Mouse (Mus musculus) ES-E14 (cell line): ENCODE data around the gene Rgs10.

Experiments
- MAFK ChIP-seq: IDR thresholded peaks from 2 replicates; pipeline ENCODE4 v1.6.1; 2014; ENCODE audit warnings: mild to moderate bottlenecking, low read depth, low read length, inconsistent platforms; ENCODE audit not compliant: insufficient read depth
- ZC3H11A ChIP-seq: IDR thresholded peaks from 2 replicates; pipeline ENCODE4 v1.6.1; 2012; ENCODE audit warnings: low read depth, mild to moderate bottlenecking, inconsistent platforms, low read length, borderline replicate concordance

GRCm38 (mm10) chr7:128346991-128347390, 71.6 kb downstream of the Rgs10 start:
- TF ChIP-seq ZC3H11A (no peak), MAFK (no peak)
